Mouse (Mus musculus) heart, postnatal 0 days (tissue): ENCODE results near the gene Stac. TPM values are rescaled to one million over a fixed set of nuclear protein-coding genes. Genes with fewer than 3 reads are reported as not detected.

Experiments used
- ATAC-seq: fragments of 200-750 bp; cut with Nextera tagmentation; 2 replicates; pipeline ENCODE4 v1.8.0; 2017; ENCODE audit warnings: low read depth, moderate number of reproducible peaks, moderate library complexity; ENCODE audit not compliant: insufficient read depth
- DNase-seq: peaks from one replicate; pipeline ENCODE4 v3.0.0-alpha.2; 2016; ENCODE audit warnings: low spot score
- H3K27ac ChIP-seq: fragments of 300-500 bp; sonication (generic); 2 replicates; pipeline ENCODE4 v1.5.1; 2014; ENCODE audit warnings: low read depth, mild to moderate bottlenecking
- H3K27me3 ChIP-seq: fragments of 300-500 bp; sonication (generic); 2 replicates; pipeline ENCODE4 v1.6.1; 2014; ENCODE audit warnings: low read length, mixed read lengths; ENCODE audit not compliant: control insufficient read depth, insufficient read depth
- H3K36me3 ChIP-seq: fragments of 300-500 bp; sonication (generic); replicated peaks from 2 replicates; pipeline ENCODE4 v1.6.1; 2014; ENCODE audit warnings: low read length, mixed read lengths; ENCODE audit not compliant: control insufficient read depth, insufficient read depth
- H3K4me1 ChIP-seq: fragments of 300-500 bp; sonication (generic); 2 replicates; pipeline ENCODE4 v1.6.1; 2014; ENCODE audit warnings: antibody characterized with exemption; ENCODE audit not compliant: control insufficient read depth, insufficient read depth
- H3K4me2 ChIP-seq: fragments of 300-500 bp; sonication (generic); 2 replicates; pipeline ENCODE4 v1.6.1; 2014; ENCODE audit warnings: low read depth, mild to moderate bottlenecking, low read length, moderate library complexity
- H3K4me3 ChIP-seq: fragments of 300-500 bp; sonication (generic); 2 replicates; pipeline ENCODE4 v1.5.1; 2014; ENCODE audit warnings: low read depth, low read length
- H3K9ac ChIP-seq: fragments of 300-500 bp; sonication (generic); replicated peaks from 2 replicates; pipeline ENCODE4 v1.6.1; 2014; ENCODE audit warnings: low read depth, low read length, mixed read lengths
- H3K9me3 ChIP-seq: fragments of 300-500 bp; sonication (generic); replicated peaks from 2 replicates; pipeline ENCODE4 v1.6.1; 2016; ENCODE audit warnings: low read length; ENCODE audit not compliant: control insufficient read depth
- CTCF ChIP-seq: IDR thresholded peaks from 2 replicates; pipeline ENCODE4 v1.5.1; 2016; ENCODE audit warnings: antibody characterized with exemption, control low read depth, low read depth
- EP300 ChIP-seq: IDR thresholded peaks from 2 replicates; pipeline ENCODE4 v1.6.1; 2016; ENCODE audit warnings: antibody characterized with exemption, low read depth
- WGBS: fragments of 180-500 bp; shearing (Covaris S2); extraction: QIAGEN DNeasy Blood & Tissue Kit; methylation state at CpG from one replicate; pipeline ENCODE4 v1.1.7; 2014; 5-methylcytosine and 5-hydroxymethylcytosine counted together
- polyA plus RNA-seq: library from polyadenylated mRNA; unstranded; fragments of >200 nt; fragmentation: Nextera tagmentation; extraction: Ambion mirVana; gene quantifications from 2 replicates; pipeline ENCODE4 v1.2.1, GENCODE M21; 2015
- total RNA-seq: library from RNA; depleted of rRNA; stranded (reverse); fragments of >200 nt; gene quantifications from 2 replicates; pipeline ENCODE4 v1.2.3, GENCODE M21; 2014; ENCODE audit warnings: low replicate concordance

Stac gene
- total and polyA plus RNA-seq, 2 experiments from 2014 or later: 0.15 to 0.53 TPM

DNA sequence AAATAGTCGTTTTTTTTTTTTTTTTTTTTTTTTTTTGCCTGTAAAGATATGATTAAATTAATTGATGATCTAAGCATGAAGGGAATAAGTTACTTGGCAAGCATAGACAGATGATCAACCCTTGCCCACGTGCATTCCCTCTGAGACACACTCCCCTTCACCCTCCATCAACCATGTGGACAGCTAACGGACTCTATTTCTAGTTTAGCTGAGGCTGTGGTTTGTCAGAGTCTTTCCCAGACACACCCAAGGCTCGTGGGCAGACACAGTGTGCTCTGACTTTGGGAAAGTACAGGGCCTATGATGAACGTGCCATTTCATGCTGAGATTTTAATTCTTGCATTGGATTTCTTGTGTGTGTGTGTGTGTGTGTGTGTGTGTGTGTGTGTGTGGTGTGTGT lies 46.8 kb downstream of the Stac start:
- TF ChIP-seq EP300: no peak
- no peak for TF ChIP-seq CTCF
- 40% methylated on average over 5 of the region's 5 CpGs for WGBS
- ATAC-seq: no peak

DNA sequence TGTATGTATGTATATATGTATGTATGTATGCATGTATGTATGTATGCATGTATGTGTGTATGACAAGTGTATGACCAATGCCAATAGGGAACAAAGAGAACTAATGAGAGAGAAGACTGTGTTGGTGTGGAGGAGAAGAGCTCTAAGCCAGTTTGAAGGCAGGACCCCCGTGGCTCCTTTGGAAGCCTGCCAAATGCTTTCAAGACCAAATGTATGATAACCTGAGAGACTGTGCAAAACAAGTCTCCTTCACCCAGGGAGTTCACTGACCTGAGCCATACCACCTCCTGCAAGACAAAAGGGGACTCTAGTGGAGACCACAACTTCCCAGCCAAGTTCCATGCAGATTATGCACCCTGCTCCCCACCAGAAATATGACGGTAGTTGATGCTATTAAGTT lies 52.5 kb downstream of the Stac start:
- no peaks in the 10 kb centered on the region for H3K36me3 ChIP-seq
- no peak overlapping the region for H3K9ac ChIP-seq
- ATAC-seq (no peak), DNase-seq (no peak)
- H3K4me1 ChIP-seq: no peaks in the 10 kb centered on the region
- H3K4me2 ChIP-seq: no peak overlapping the region
- 35% methylated on average over 2 of the region's 2 CpGs for WGBS
- H3K27me3 ChIP-seq: no peaks in the 10 kb centered on the region
- no peak overlapping the region for H3K4me3 ChIP-seq
- no peaks in the 10 kb centered on the region for H3K9me3 ChIP-seq
- TF ChIP-seq EP300 (no peak), CTCF (no peak)
- no peak overlapping the region for H3K27ac ChIP-seq

More for the DNA sequence above, 46.8 kb downstream of the Stac start:
- Histone ChIP-seq H3K4me2 (no peak overlapping the region), H3K4me1 (no peaks in the 10 kb centered on the region), H3K36me3 (no peaks in the 10 kb centered on the region), H3K27ac (no peak overlapping the region), H3K9me3 (no peaks in the 10 kb centered on the region), H3K9ac (no peak overlapping the region), H3K4me3 (no peak overlapping the region), H3K27me3 (no peaks in the 10 kb centered on the region)
- no peak for DNase-seq

DNA sequence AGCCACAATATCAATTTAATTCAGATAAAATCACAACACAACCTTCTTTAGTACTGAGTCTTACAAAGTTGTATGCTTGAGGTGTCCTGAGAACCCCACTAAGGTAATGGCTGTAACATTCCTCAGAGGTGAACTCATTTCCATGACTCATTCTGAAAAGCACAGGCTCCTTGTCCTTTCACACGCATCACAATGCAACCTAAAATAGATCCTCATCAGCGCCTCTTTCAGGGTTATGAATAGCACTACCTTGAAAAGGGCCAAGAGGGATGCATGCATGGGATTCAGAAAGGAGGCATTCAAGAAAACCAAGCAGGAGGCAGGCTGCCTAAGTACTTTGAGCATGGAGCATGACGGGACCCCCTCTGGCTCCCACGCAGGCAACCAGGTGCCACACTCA lies 57.3 kb downstream of the Stac start:
- Histone ChIP-seq H3K4me3 (no peak overlapping the region), H3K4me1 (no peaks in the 10 kb centered on the region), H3K27ac (no peak overlapping the region), H3K4me2 (no peak overlapping the region), H3K27me3 (no peaks in the 10 kb centered on the region), H3K9ac (no peak overlapping the region), H3K36me3 (no peaks in the 10 kb centered on the region), H3K9me3 (no peaks in the 10 kb centered on the region)
- TF ChIP-seq CTCF (no peak), EP300 (no peak)
- ATAC-seq (peak; percentile 51; the same call in 1 of the 2 replicates), DNase-seq (no peak)
- 32% methylated on average over 4 of the region's 4 CpGs for WGBS

DNA sequence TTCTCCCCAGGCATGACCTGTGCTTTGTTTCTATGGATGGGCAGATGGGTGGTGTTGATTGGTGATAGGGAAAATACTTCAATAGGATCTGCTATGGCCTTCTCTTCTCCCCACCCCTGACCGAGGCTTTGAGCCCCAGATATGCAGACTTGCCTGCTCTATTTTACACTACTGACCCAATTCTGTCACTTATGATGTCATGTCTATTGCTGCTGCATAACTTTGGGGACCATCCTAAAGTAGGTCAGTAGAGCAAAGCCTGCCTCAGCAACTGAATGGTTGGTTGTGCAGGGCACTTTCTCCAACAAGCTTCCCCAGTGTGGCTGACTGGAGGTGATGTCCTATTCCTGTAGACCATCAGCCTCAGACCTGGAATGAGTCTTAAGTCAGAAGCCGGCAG lies 69.0 kb downstream of the Stac start:
- Histone ChIP-seq H3K36me3 (no peaks in the 10 kb centered on the region), H3K27ac (no peak overlapping the region), H3K9me3 (no peaks in the 10 kb centered on the region), H3K4me2 (no peak overlapping the region), H3K4me3 (no peak overlapping the region), H3K4me1 (peaks cover 3% of the 10 kb centered on the region; the same call in 1 of the 2 replicates), H3K9ac (no peak overlapping the region), H3K27me3 (no peaks in the 10 kb centered on the region)
- no peak for ATAC-seq
- 48% methylated on average over 2 of the region's 2 CpGs for WGBS
- TF ChIP-seq EP300: no peak
- no peak for TF ChIP-seq CTCF
- DNase-seq: no peak

DNA sequence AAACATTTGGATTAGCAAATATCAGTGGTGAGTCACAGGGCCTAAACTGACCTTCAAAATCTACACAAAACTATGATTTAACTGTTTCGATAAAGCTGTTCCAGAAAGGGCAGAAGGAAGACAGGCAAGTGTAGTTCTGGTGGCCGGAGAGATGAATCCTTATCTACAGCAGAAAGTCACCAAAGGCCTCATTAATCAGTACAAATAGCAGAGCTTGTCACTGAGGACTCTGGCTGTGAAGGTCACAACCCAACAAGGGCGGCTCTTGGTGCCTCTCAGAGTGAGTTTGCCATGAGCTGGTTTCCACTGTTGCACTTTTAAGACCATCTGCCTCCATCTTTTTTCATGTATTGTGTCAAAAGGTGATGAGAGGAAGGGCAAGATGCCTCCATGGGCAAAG lies 78.8 kb downstream of the Stac start:
- Histone ChIP-seq H3K36me3 (no peaks in the 10 kb centered on the region), H3K9ac (no peak overlapping the region), H3K27ac (no peak overlapping the region), H3K4me1 (no peaks in the 10 kb centered on the region), H3K4me3 (no peak overlapping the region), H3K4me2 (no peak overlapping the region), H3K9me3 (no peaks in the 10 kb centered on the region), H3K27me3 (no peaks in the 10 kb centered on the region)
- DNase-seq: no peak
- WGBS: 31% methylated on average over 3 of the region's 3 CpGs
- no peak for ATAC-seq
- TF ChIP-seq CTCF: no peak

- 36% methylated on average over 6 of the region's 6 CpGs for WGBS
- no peak for DNase-seq
- Histone ChIP-seq H3K36me3 (no peaks in the 10 kb centered on the region), H3K4me2 (no peak overlapping the region), H3K27ac (no peak overlapping the region), H3K9ac (no peak overlapping the region), H3K4me1 (no peaks in the 10 kb centered on the region), H3K4me3 (no peak overlapping the region), H3K27me3 (no peaks in the 10 kb centered on the region), H3K9me3 (no peaks in the 10 kb centered on the region)
- TF ChIP-seq EP300: no peak
- TF ChIP-seq CTCF: no peak
- ATAC-seq: no peak
Measured at GRCm38 (mm10) chr9:111608762-111609161, 81.4 kb downstream of the Stac start.
